Mouse (Mus musculus) forebrain, embryonic 14.5 days (tissue): ENCODE data around the gene Cars2. TPM values are rescaled to one million over a fixed set of nuclear protein-coding genes. Genes with fewer than 3 reads are reported as not detected.
A peak's percentile ranks its signal among the peaks of the same experiment; 100 is the strongest.
"Not testable (repeated sequence)": the region's sequence is repeated elsewhere in the genome, so short reads cannot be mapped to it uniquely, and the experiment has no call there.

Experiments used
- ATAC-seq: fragments of 200-750 bp; cut with Nextera tagmentation; 2 replicates; pipeline ENCODE4 v1.8.0; 2017; ENCODE audit warnings: mild to moderate bottlenecking, moderate library complexity
- DNase-seq: peaks from one replicate; pipeline ENCODE4 v3.0.0-alpha.2; 2015; ENCODE audit warnings: low spot score
- H3K27ac ChIP-seq: fragments of 300-500 bp; sonication (generic); 2 replicates; pipeline ENCODE4 v1.5.1; 2014; ENCODE audit warnings: low read depth, mild to moderate bottlenecking, control low read depth, low read length, moderate library complexity
- H3K27me3 ChIP-seq: fragments of 300-500 bp; sonication (generic); replicated peaks from 2 replicates; pipeline ENCODE4 v1.6.1; 2014; ENCODE audit warnings: low read length, control low read depth, mixed read lengths; ENCODE audit not compliant: control insufficient read depth, insufficient read depth
- H3K36me3 ChIP-seq: fragments of 300-500 bp; sonication (generic); 2 replicates; pipeline ENCODE4 v1.6.1; 2014; ENCODE audit warnings: low read length, control low read depth; ENCODE audit not compliant: control insufficient read depth, insufficient read depth
- H3K4me1 ChIP-seq: fragments of 300-500 bp; sonication (generic); 2 replicates; pipeline ENCODE4 v1.6.1; 2014; ENCODE audit warnings: antibody characterized with exemption, low read length, control low read depth; ENCODE audit not compliant: control insufficient read depth, insufficient read depth
- H3K4me2 ChIP-seq: fragments of 300-500 bp; sonication (generic); 2 replicates; pipeline ENCODE4 v1.6.1; 2014; ENCODE audit warnings: mild to moderate bottlenecking, control low read depth, low read length
- H3K4me3 ChIP-seq: fragments of 300-500 bp; sonication (generic); 2 replicates; pipeline ENCODE4 v1.5.1; 2014; ENCODE audit warnings: low read depth, low read length, control low read depth
- H3K9ac ChIP-seq: fragments of 300-500 bp; sonication (generic); 2 replicates; pipeline ENCODE4 v1.6.1; 2014; ENCODE audit warnings: mild to moderate bottlenecking, low read length, control low read depth, moderate library complexity
- H3K9me3 ChIP-seq: fragments of 300-500 bp; sonication (generic); replicated peaks from 2 replicates; pipeline ENCODE4 v1.6.1; 2016; ENCODE audit warnings: low read length, control low read depth, mixed read lengths; ENCODE audit not compliant: control insufficient read depth
- WGBS: fragments of 180-500 bp; shearing (Covaris S2); extraction: QIAGEN DNeasy Blood & Tissue Kit; methylation state at CpG from one replicate; pipeline ENCODE4 v1.1.7; 2014; 5-methylcytosine and 5-hydroxymethylcytosine counted together
- polyA plus RNA-seq: library from polyadenylated mRNA; unstranded; fragments of >200 nt; fragmentation: Nextera tagmentation; extraction: Ambion mirVana; gene quantifications from 2 replicates; pipeline ENCODE4 v1.2.1, GENCODE M21; 2014

Cars2 gene
- polyA plus RNA-seq, 1 experiment from 2014 or later: 26.0 TPM

DNA sequence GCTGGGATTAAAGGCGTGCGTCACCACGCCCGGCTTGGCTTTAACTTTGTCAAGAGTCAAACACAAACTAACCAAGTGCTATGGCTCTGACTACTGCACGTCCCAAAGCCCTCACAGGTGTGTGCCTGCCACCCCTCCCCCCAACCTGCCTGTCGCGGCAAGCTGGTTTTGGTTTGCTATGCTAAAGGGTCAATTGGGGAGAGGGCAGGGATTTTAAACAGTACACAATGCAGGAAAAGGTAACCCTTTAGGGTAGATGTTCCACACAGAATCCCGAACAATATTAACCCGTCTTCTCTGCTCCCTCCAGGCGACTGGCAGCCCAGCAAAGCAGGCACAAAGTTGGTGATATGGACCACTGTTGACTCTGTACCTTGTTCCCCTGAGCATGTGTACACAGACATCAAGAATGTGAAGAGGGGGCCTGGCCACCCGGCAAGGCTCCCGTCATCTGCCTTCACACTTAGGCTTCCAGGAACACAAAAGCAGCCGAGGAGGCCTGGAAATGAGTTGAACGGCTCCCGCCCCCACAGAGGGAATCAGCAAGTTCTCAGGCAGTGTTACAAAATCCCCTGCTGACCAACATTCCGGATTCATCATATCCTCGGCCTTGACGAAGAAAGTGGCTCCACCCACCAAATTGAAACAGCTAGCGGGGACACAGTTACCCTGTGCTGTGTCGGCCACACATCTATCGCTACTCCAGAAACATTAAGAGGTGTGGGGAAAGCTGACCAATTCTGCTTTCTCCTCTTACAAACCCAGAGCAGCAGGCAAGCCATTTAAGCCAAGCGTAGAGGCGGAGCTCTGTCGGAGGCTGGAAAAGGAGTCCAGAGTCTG lies 74.0 kb downstream of the Cars2 start:
- 7% methylated on average over 24 of the region's 24 CpGs for WGBS
- Histone ChIP-seq H3K27ac (no peak overlapping the region), H3K4me2 (peak overlapping the region; percentile 16; the same call in 1 of the 2 replicates), H3K4me1 (peaks cover 9% of the 10 kb centered on the region; the same call in 1 of the 2 replicates), H3K27me3 (peaks cover 66% of the 10 kb centered on the region), H3K9ac (no peak overlapping the region), H3K36me3 (no peaks in the 10 kb centered on the region), H3K9me3 (no peaks in the 10 kb centered on the region), H3K4me3 (peak overlapping the region; percentile 8; the same call in 1 of the 2 replicates)
- no peak for DNase-seq
- 0 out of 2 replicates have a peak, but pooled peaks have one; percentile 26 for ATAC-seq

DNA sequence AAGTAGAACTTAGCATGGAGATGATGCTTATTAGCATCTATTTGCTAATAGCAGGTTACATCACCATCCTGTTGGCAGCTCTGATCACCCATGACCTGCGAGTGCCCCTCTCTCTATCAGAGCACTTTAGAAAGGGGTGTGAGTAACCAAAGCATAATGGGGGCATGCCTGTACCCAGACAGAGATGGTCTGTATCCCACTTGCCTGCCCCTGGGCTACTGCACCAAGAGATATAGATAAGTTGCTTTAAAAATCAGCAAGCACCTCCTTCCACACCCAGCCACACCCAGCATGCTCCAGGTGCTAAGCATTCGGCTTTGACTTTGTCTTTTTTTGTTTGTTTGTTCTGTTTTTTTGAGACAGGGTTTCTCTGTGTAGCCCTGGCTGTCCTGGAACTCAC lies 74.7 kb downstream of the Cars2 start:
- DNase-seq (no peak), ATAC-seq (no peak)
- no peak overlapping the region for H3K4me3 ChIP-seq
- H3K4me1 ChIP-seq: peaks cover 9% of the 10 kb centered on the region
- 25% methylated on average over 2 of the region's 2 CpGs for WGBS
- no peak overlapping the region for H3K27ac ChIP-seq
- no peaks in the 10 kb centered on the region for H3K36me3 ChIP-seq
- no peak overlapping the region for H3K9ac ChIP-seq
- no peak overlapping the region for H3K4me2 ChIP-seq
- H3K27me3 ChIP-seq: peaks cover 64% of the 10 kb centered on the region
- H3K9me3 ChIP-seq: no peaks in the 10 kb centered on the region

DNA sequence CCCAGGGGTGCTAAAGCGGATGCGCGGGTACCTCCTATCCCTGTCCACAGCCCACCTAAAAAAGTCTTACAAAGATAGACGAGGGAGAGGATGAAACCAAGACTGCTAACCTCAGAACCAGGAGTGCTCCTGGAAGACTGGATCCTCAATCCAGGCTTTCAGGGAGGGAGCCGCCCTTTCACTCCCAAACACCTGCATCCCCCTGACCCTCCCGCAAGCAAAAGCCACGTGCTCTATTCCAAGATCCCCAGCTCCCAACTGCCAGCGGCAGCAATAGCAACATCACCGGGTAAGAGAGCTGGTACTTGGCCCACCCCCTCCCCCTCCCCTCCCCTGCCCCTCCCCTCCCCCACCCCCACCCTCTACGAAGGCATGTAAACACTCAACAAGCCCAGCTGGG lies 75.2 kb downstream of the Cars2 start:
- no peak for DNase-seq
- Histone ChIP-seq H3K9me3 (no peaks in the 10 kb centered on the region), H3K36me3 (no peaks in the 10 kb centered on the region), H3K4me1 (peaks cover 9% of the 10 kb centered on the region), H3K4me3 (no peak overlapping the region), H3K9ac (no peak overlapping the region), H3K27ac (no peak overlapping the region), H3K4me2 (no peak overlapping the region), H3K27me3 (peaks cover 60% of the 10 kb centered on the region)
- 7% methylated on average over 9 of the region's 10 CpGs for WGBS
- no peak for ATAC-seq

DNA sequence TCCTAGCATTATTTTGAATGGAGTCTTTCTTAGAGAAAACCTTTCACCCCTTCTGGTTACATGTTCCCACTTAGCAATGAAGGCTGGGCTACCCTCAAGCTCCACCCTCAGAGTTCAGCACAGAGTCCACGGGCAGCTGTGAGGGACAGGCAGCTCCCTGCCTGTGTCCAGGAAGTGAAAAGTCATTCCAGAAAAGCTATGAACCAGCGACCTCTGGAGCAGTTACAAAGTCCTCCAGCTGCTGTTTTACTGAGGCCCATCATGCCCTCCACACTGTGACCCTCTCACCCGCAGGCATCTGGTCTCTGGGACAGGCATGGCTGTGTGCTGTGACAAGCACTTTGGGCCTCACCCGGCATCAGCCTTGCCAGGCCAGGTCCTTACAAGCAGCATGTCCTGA lies 77.5 kb downstream of the Cars2 start:
- no peak overlapping the region for H3K9ac ChIP-seq
- no peak overlapping the region for H3K27ac ChIP-seq
- no peaks in the 10 kb centered on the region for H3K36me3 ChIP-seq
- WGBS: 40% methylated on average over 4 of the region's 4 CpGs
- H3K4me1 ChIP-seq: peaks cover 4% of the 10 kb centered on the region; the same call in 1 of the 2 replicates
- DNase-seq (no peak), ATAC-seq (no peak)
- H3K27me3 ChIP-seq: peaks cover 36% of the 10 kb centered on the region
- no peak overlapping the region for H3K4me3 ChIP-seq
- H3K9me3 ChIP-seq: no peaks in the 10 kb centered on the region
- no peak overlapping the region for H3K4me2 ChIP-seq

DNA sequence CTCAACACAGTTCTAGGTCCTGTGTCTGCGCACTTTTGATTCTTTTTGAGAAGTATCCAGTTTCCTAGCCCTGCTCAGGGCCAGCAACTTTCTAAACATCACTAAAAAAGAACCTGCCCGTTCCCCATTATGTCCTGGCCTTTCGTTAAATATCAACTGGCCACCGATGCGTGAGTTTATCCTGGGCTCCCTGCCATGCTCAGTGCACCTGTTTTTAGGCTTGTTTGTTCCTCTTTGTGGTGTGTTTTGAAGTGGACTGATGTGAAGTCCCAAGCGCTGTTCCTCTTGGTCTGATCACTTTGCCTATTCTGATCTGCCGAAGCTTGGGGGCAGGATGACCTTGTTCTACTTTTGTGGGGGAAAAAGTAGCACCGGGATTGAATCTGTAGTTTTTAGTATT lies 79.3 kb downstream of the Cars2 start:
- no peak for ATAC-seq
- WGBS: 28% methylated on average over 8 of the region's 8 CpGs
- Histone ChIP-seq H3K36me3 (no peaks in the 10 kb centered on the region), H3K9ac (no peak overlapping the region), H3K4me1 (peaks cover under 1% of the 10 kb centered on the region; the same call in 1 of the 2 replicates), H3K27ac (no peak overlapping the region), H3K27me3 (peaks cover 19% of the 10 kb centered on the region), H3K4me3 (no peak overlapping the region), H3K9me3 (no peaks in the 10 kb centered on the region), H3K4me2 (no peak overlapping the region)
- no peak for DNase-seq

DNA sequence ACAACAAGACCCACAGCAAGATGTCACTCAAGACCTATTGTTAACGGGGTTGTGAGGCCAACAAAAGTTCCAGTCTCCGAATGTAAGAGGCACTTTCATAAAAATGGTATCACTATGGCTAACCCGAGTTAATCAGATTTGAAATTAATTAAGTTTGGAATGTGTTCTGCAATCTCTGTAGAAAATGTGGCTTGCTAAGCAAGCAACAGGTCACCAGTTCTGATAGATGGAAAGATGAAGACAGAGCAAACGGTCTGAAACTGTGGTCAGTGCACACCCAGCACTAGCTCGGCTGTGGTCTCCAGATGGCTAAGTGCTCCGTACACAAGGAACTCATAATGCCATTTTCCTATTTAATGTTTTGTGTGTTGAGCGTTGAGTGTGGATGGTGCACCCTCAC lies 79.9 kb downstream of the Cars2 start:
- no peak overlapping the region for H3K4me2 ChIP-seq
- DNase-seq (no peak), ATAC-seq (no peak)
- no peaks in the 10 kb centered on the region for H3K9me3 ChIP-seq
- no peaks in the 10 kb centered on the region for H3K36me3 ChIP-seq
- H3K4me3 ChIP-seq: no peak overlapping the region
- 74% methylated on average over 7 of the region's 7 CpGs for WGBS
- no peak overlapping the region for H3K9ac ChIP-seq
- H3K27me3 ChIP-seq: peaks cover 14% of the 10 kb centered on the region
- peaks cover 2% of the 10 kb centered on the region; the same call in 1 of the 2 replicates for H3K4me1 ChIP-seq
- no peak overlapping the region for H3K27ac ChIP-seq

DNA sequence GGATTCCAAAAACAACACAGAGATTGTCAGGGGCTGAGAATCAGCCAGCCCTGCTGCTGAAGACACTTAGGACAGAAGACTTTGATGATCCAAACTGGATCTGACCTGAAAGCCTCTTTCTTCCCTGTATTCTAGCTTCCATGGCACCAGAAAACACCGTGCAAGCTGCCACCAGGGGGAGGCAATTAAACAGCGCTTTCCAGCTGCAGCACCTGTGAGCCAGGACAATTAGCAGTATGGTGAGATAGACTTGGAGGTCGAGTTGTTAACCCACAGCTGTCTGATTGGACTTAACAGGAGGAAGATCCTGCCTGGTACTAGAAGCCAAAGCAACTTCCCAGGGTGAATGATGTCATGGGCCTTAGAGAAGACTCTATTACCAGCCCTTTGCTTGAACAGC lies 81.5 kb downstream of the Cars2 start:
- Histone ChIP-seq H3K9ac (no peak overlapping the region), H3K36me3 (no peaks in the 10 kb centered on the region), H3K27ac (no peak overlapping the region), H3K4me1 (peaks cover 2% of the 10 kb centered on the region; the same call in 1 of the 2 replicates), H3K9me3 (no peaks in the 10 kb centered on the region), H3K4me3 (no peak overlapping the region), H3K27me3 (no peaks in the 10 kb centered on the region; the same call in none of the 2 replicates), H3K4me2 (no peak overlapping the region)
- ATAC-seq (no peak), DNase-seq (peak; percentile 62)
- 2% methylated on average over 3 of the region's 3 CpGs for WGBS

DNA sequence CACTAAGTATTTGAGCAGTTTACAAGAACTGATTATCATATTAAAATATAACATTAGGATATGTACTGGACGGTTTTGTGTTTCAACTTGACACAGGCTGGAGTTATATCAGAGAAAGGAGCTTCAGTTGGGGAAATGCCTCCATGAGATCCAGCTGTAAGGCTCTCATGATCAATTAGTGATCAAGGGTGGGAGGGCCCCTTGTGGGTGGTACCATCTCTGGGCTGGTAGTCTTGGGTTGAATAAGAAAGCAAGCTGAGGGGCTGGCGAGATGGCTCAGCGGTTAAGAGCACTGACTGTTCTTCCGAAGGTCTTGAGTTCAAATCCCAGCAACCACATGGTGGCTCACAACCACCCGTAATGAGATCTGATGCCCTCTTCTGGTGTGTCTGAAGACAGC lies 84.1 kb downstream of the Cars2 start:
- H3K4me3 ChIP-seq, H3K27me3 ChIP-seq, H3K36me3 ChIP-seq, H3K9ac ChIP-seq, H3K4me1 ChIP-seq, DNase-seq, H3K27ac ChIP-seq, H3K9me3 ChIP-seq, ATAC-seq, H3K4me2 ChIP-seq: not testable (repeated sequence)
- WGBS: 44% methylated on average over 4 of the region's 5 CpGs

DNA sequence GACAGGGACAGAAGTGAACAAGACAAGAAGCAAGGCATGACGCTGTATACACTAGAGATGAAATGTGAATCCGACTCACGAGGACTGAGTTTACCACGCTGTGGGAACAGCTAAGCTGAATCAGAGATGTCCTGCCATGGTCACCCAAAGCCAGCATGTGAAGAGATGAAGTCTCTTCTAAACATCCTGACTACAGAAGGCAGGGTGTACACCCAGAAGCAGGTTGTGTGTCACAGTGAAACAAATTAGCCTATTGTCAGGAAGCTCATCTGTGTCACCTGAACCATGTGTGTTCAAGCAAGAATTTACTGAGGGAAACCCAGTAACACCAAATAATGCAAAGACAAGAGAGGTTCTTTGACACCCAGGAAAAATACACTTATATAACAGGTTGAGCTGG lies 85.0 kb downstream of the Cars2 start:
- no peak overlapping the region for H3K4me2 ChIP-seq
- ATAC-seq: no peak

More for the DNA sequence above, 85.0 kb downstream of the Cars2 start:
- Histone ChIP-seq H3K9me3 (no peaks in the 10 kb centered on the region), H3K36me3 (no peaks in the 10 kb centered on the region), H3K4me1 (peaks cover 2% of the 10 kb centered on the region; the same call in 1 of the 2 replicates), H3K27me3 (no peaks in the 10 kb centered on the region), H3K9ac (no peak overlapping the region), H3K27ac (no peak overlapping the region), H3K4me3 (no peak overlapping the region)
- 85% methylated on average over 4 of the region's 4 CpGs for WGBS
- no peak for DNase-seq
